Comparison of ENCODE assay signal across 19 mouse cellular contexts in genomic region chr2:77037211-77037610, GRCm38 (mm10). TPM values are rescaled to one million over a fixed set of nuclear protein-coding genes. Genes with fewer than 3 reads are reported as not detected.
A peak's percentile ranks its signal among the peaks of the same experiment; 100 is the strongest.
DNase-seq lines count a peak whose midpoint lies in the region; TF ChIP-seq lines count a peak whose summit lies in the region.
"Had no signal": no experiment of that assay in that cellular context is flagged by ENCODE, and none has a peak within 500 bp of the region (broad histone marks: within the 10 kb centered on the region; RNA-seq: fewer than 3 reads in every experiment).

No protein-coding gene starts in this region.

- peak overlapping the region; percentile 92 for H3K27ac ChIP-seq in gastrocnemius, adult 2 months
- H3K27ac ChIP-seq: embryonic facial prominence, embryonic 10.5 days; embryonic facial prominence, embryonic 12.5 days; forebrain, embryonic 13.5 days; forebrain, embryonic 15.5 days had no signal

- intact Hi-C loops in gastrocnemius, adult 2 months (cut with DNase I) = no loop called here
- intact Hi-C loops in gastrocnemius, postnatal 14 days (cut with DNase I; ENCODE audit: low total_unique reads) = no loop called here

- peak; percentile 76 for DNase-seq in gastrocnemius, adult 2 months
- DNase-seq in gastrocnemius, postnatal 10 days = no peak
- peak; percentile 53 to 71 for DNase-seq in gastrocnemius, adult 8-10 months (ENCODE audit: low spot score in 2 of 2)
- DNase-seq in gastrocnemius, postnatal 14 days = peak; percentile 24
- peak; percentile 91 for DNase-seq in skeletal muscle tissue, adult 2 months (ENCODE audit: low read depth, low spot score)
- no peak for DNase-seq in thymus, postnatal 14 days
- DNase-seq in adrenal gland, postnatal 36 days = no peak
- DNase-seq: adrenal gland, adult 2 months; adrenal gland, postnatal 10 days; adrenal gland, postnatal 25 days; cerebellum, adult 11-12 months; cerebellum, adult 2 months; cerebellum, adult 9-10 months; cerebellum, postnatal 10 days; cerebellum, postnatal 25 days had no signal

- peak overlapping the region; percentile 68 for H3K4me3 ChIP-seq in gastrocnemius, adult 2 months
- H3K4me3 ChIP-seq: embryonic facial prominence, embryonic 10.5 days; embryonic facial prominence, embryonic 12.5 days; forebrain, embryonic 13.5 days; forebrain, embryonic 15.5 days had no signal

- no peak for TF ChIP-seq CTCF in gastrocnemius, adult 2 months (IDR thresholded peaks at IDR 0.05)

RNA-seq across cellular contexts. Expression of gene Ttn, which starts 54.9 kb away (rescaled TPM):
- total RNA-seq in gastrocnemius, adult 2 months (2021) = 1,000 to 10,000 TPM; 6,941 to 7,187 TPM
- total RNA-seq in gastrocnemius, postnatal 10 days (2021) = 1,000 to 10,000 TPM; 3,966 to 4,807 TPM
- over 10,000 TPM in 1 of 4 experiments, 1,000 to 10,000 TPM in 3; 5,242 to 10,811 (median 7,168) TPM for total RNA-seq in gastrocnemius, adult 8-10 months (2022)
- 1,000 to 10,000 TPM; 4,187 to 4,191 TPM for total RNA-seq in gastrocnemius, postnatal 14 days (2021)
- 1 to 10 TPM in 1 of 2 experiments, under 1 TPM in 1; 0.10 to 1.1 TPM for total RNA-seq in adrenal gland, postnatal 36 days (2021)

Comparison
In these comparisons a context has a peak if more than half of its experiments do, and no peak if none do; other contexts are left out.
1. DNase-seq: peak in gastrocnemius, adult 2 months (single experiment), gastrocnemius, adult 8-10 months (2 of 2), gastrocnemius, postnatal 14 days (single experiment) and skeletal muscle tissue, adult 2 months (single experiment); none in gastrocnemius, postnatal 10 days (single experiment), thymus, postnatal 14 days (single experiment) and adrenal gland, postnatal 36 days (0 of 2).
2. RNA of gene Ttn, which starts 54.9 kb away (total RNA-seq): 5,242 to 10,811 TPM in gastrocnemius, adult 8-10 months, 6,941 to 7,187 TPM in gastrocnemius, adult 2 months, 3,966 to 4,807 TPM in gastrocnemius, postnatal 10 days and 4,187 to 4,191 TPM in gastrocnemius, postnatal 14 days; 0.10 to 1.1 TPM in adrenal gland, postnatal 36 days; every median in the first group is over 1,000 times any median in the second.